Mouse (Mus musculus) intestine, postnatal 0 days (tissue): ENCODE data around the gene Bpifb1. TPM values are rescaled to one million over a fixed set of nuclear protein-coding genes. Genes with fewer than 3 reads are reported as not detected.
A peak's percentile ranks its signal among the peaks of the same experiment; 100 is the strongest.

Experiments used
- ATAC-seq: fragments of 200-750 bp; cut with Nextera tagmentation; 2 replicates; pipeline ENCODE4 v1.8.0; 2017; ENCODE audit warnings: mild to moderate bottlenecking, moderate TSS enrichment, moderate library complexity
- H3K27ac ChIP-seq: fragments of 300-500 bp; sonication (generic); 2 replicates; pipeline ENCODE4 v1.5.1; 2014; ENCODE audit warnings: mild to moderate bottlenecking, low read depth, low read length, moderate library complexity
- H3K27me3 ChIP-seq: fragments of 300-500 bp; sonication (generic); replicated peaks from 2 replicates; pipeline ENCODE4 v1.6.1; 2014; ENCODE audit warnings: low read length, mixed read lengths; ENCODE audit not compliant: control insufficient read depth, insufficient read depth
- H3K36me3 ChIP-seq: fragments of 300-500 bp; sonication (generic); 2 replicates; pipeline ENCODE4 v1.6.1; 2014; ENCODE audit warnings: mild to moderate bottlenecking, moderate library complexity; ENCODE audit not compliant: control insufficient read depth, insufficient read depth
- H3K4me1 ChIP-seq: fragments of 300-500 bp; sonication (generic); replicated peaks from 2 replicates; pipeline ENCODE4 v1.6.1; 2014; ENCODE audit warnings: antibody characterized with exemption, low read length, mixed read lengths; ENCODE audit not compliant: control insufficient read depth, insufficient read depth
- H3K4me2 ChIP-seq: fragments of 300-500 bp; sonication (generic); replicated peaks from 2 replicates; pipeline ENCODE4 v1.6.1; 2014; ENCODE audit warnings: low read depth, mild to moderate bottlenecking, moderate library complexity
- H3K4me3 ChIP-seq: fragments of 300-500 bp; sonication (generic); 2 replicates; pipeline ENCODE4 v1.5.1; 2014; ENCODE audit warnings: low read depth, low read length
- H3K9ac ChIP-seq: fragments of 300-500 bp; sonication (generic); 2 replicates; pipeline ENCODE4 v1.6.1; 2014; ENCODE audit warnings: mild to moderate bottlenecking, low read depth, low read length
- H3K9me3 ChIP-seq: fragments of 300-500 bp; sonication (generic); 2 replicates; pipeline ENCODE4 v1.6.1; 2016; ENCODE audit warnings: mixed run types; ENCODE audit not compliant: control insufficient read depth
- CTCF ChIP-seq: sonication (generic); IDR thresholded peaks from 2 replicates; pipeline ENCODE4 v1.5.1; 2016; ENCODE audit warnings: low read depth, mild to moderate bottlenecking, control low read depth, antibody characterized with exemption, moderate library complexity
- WGBS: fragments of 180-500 bp; shearing (Covaris S2); extraction: QIAGEN DNeasy Blood & Tissue Kit; methylation state at CpG from one replicate; pipeline ENCODE4 v1.1.7; 2014; 5-methylcytosine and 5-hydroxymethylcytosine counted together
- polyA plus RNA-seq: library from polyadenylated mRNA; unstranded; fragments of >200 nt; fragmentation: Nextera tagmentation; extraction: Ambion mirVana; gene quantifications from 2 replicates; pipeline ENCODE4 v1.2.1, GENCODE M21; 2015

Bpifb1 gene
- polyA plus RNA-seq, 1 experiment from 2014 or later: 3.7 TPM

DNA sequence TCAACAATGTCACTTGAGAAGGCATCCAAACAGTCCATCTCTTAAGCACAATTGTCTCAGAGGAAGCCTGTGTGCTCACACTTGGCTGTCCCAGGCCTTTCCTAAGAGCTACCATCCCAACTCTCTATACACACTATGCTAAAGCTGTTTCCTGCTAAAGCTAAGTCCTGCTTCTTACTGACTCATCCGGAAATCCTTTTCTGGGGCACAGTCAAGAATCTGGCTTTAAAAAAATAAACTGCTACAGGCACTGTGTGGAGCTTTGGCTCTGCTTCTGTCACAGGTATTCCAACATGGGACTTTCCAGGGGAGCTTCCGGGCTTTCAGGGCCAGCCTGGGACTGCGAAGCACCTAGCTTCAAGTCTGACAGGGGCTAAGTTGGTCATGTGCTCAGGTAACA is 4.9 kb upstream of the Bpifb1 start:
- H3K4me1 ChIP-seq: no peaks in the 10 kb centered on the region
- H3K27me3 ChIP-seq: no peaks in the 10 kb centered on the region
- no peak overlapping the region for H3K27ac ChIP-seq
- no peak for TF ChIP-seq CTCF
- no peak overlapping the region for H3K4me2 ChIP-seq
- WGBS: 81% methylated on average over 3 of the region's 3 CpGs
- H3K4me3 ChIP-seq: no peak overlapping the region
- H3K9ac ChIP-seq: no peak overlapping the region
- ATAC-seq: no peak
- no peaks in the 10 kb centered on the region for H3K36me3 ChIP-seq
- no peaks in the 10 kb centered on the region for H3K9me3 ChIP-seq

DNA sequence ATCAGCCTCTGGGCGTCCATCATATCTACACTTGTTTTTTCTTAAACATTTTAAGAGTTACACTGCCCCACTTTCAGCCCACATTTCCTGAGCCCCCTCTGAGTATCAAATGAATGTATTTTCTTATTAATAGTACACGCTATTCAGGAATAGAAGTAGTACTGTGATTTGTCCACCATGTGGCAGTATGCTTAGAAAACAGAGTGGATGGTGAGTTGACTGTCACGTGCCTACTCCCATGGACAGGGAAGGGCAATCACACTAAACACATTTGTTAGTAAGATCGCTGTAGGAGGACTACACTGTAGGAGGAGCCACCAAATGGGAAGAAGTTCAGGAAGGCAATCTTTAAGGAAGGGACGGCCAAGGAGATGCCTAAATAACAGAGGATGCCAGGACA is 3.1 kb upstream of the Bpifb1 start:
- Histone ChIP-seq H3K36me3 (no peaks in the 10 kb centered on the region), H3K27ac (no peak overlapping the region), H3K9me3 (no peaks in the 10 kb centered on the region), H3K27me3 (no peaks in the 10 kb centered on the region), H3K4me1 (no peaks in the 10 kb centered on the region), H3K4me3 (no peak overlapping the region), H3K4me2 (no peak overlapping the region), H3K9ac (no peak overlapping the region)
- WGBS: 32% methylated on average over 5 of the region's 5 CpGs
- TF ChIP-seq CTCF: peak; percentile 61
- ATAC-seq: no peak

DNA sequence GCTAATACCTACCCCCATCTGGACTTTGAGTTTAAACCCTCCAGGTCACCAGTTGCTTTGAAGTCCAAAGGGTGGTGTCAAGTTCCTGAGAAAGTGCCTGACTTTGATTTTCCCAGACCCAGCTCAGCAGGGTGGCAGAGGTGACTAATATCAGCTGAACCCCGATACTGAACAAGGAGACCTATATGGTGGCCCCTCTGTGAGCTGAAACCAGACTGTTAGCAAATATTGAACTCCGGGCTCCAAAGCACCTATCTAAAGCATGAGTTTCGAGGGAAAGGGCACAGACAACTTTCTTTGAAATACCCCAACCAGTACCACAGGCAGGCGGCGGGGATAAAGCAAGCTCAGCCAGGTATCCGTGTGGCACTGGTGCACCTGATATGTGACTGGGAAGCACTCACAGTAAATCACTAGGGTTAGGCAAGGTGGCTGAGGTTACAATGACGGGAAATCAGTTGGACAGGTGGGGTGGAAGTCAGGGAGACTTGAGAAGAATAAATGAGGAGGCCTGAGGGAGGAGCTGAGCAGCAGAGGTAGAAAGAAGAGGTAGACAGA is 662 bp upstream of the Bpifb1 start:
- no peak overlapping the region for H3K4me2 ChIP-seq
- H3K9ac ChIP-seq: no peak overlapping the region
- no peaks in the 10 kb centered on the region for H3K36me3 ChIP-seq
- no peak overlapping the region for H3K27ac ChIP-seq
- no peaks in the 10 kb centered on the region for H3K4me1 ChIP-seq
- 62% methylated on average over 7 of the region's 7 CpGs for WGBS
- no peaks in the 10 kb centered on the region for H3K9me3 ChIP-seq
- no peak for ATAC-seq
- no peak for TF ChIP-seq CTCF
- no peak overlapping the region for H3K4me3 ChIP-seq
- H3K27me3 ChIP-seq: no peaks in the 10 kb centered on the region

DNA sequence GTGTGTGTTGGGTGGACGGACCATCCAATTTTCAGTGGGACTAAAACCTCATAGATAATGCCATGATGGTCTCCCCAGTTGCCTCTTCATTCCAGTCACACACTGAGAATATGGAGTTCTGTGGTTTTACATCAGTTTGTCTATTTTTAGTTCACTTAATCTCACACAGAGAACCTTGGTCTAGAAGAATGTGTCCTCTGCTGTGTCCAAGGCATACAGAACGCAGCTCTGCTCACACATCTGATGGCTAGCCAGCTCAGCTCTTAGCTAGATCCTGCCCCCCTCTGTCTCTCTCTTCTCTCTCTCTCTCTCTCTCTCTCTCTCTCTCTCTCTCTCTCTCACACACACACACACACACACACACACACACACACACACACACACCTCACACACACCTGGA is 1.5 kb downstream of the Bpifb1 start:
- WGBS: 62% methylated on average over 2 of the region's 2 CpGs
- Histone ChIP-seq H3K27me3 (no peaks in the 10 kb centered on the region), H3K4me3 (no peak overlapping the region), H3K4me2 (no peak overlapping the region), H3K27ac (no peak overlapping the region), H3K4me1 (no peaks in the 10 kb centered on the region), H3K9me3 (no peaks in the 10 kb centered on the region), H3K9ac (no peak overlapping the region), H3K36me3 (no peaks in the 10 kb centered on the region)
- ATAC-seq: no peak
- no peak for TF ChIP-seq CTCF

DNA sequence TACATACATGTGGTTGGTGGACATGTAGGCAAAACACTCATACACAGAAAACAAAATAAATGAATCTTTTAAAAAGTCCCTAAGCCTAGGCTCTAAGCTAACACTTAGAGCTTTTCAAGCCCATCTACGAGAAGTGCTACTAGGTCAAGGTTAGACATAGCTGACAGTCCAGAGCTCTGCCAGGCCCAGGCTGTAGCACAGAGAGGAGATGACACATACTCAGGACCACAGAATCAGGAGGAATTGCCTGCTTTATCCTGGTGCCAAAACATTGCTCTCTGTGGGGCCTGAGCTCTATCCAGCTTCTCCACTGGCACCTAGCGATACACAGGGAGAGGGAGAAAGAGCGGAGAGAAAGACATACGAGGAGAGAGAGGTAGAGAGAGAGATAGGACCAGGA is 2.5 kb downstream of the Bpifb1 start:
- no peak overlapping the region for H3K27ac ChIP-seq
- no peaks in the 10 kb centered on the region for H3K4me1 ChIP-seq
- TF ChIP-seq CTCF: no peak
- H3K9ac ChIP-seq: no peak overlapping the region
- H3K36me3 ChIP-seq: no peaks in the 10 kb centered on the region
- H3K4me2 ChIP-seq: no peak overlapping the region
- ATAC-seq: no peak
- no peak overlapping the region for H3K4me3 ChIP-seq
- H3K27me3 ChIP-seq: no peaks in the 10 kb centered on the region
- no peaks in the 10 kb centered on the region for H3K9me3 ChIP-seq
- 90% methylated on average over 4 of the region's 4 CpGs for WGBS

DNA sequence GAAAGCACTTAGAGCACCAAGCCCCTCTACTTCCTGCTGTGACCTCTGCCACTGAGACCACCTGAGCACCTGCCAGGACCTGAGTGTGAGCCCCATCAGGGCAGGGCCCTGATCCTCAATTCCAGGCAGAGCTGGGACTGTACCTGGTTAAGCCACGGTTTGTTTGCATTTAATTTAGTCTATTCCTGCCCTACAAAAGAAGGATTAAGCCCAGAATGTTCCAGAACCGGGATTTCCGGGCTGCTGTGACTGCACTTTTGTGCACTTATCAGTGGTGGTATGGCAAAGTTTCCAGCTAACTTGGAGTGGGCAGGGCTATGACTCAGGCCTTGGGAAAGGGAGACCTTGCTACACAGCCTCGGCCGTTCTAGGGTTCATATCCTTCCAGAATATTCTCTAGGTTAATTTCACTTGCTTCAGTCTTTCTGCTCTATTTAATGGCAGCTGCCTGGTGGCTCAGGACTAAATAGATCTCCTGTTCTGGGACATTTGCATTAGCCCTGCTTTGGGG is 3.4 kb downstream of the Bpifb1 start:
- WGBS: 56% methylated on average over 5 of the region's 5 CpGs
- no peak overlapping the region for H3K27ac ChIP-seq
- TF ChIP-seq CTCF: no peak

DNA sequence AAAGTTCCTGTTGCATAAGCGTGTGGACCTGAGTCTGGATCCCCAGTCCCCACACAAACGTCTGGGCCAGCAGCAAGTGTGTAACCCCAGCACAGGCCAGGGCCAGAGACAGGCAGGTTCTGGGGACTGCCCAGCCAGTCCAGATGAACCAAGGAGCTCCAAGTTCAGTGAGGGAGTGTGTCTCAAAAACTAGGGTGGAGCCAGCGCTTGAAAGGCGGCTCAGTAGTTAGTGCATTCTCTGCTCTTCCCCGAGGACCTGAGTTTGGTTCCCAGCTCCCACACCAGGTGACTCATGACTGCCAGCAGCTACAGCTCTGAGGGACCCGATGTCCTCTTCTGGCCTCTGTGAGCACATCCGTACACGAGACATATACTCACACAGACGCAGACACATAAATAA is 6.4 kb downstream of the Bpifb1 start:
- TF ChIP-seq CTCF: no peak
- Histone ChIP-seq H3K4me2 (no peak overlapping the region), H3K4me3 (no peak overlapping the region), H3K27ac (no peak overlapping the region), H3K9me3 (no peaks in the 10 kb centered on the region), H3K9ac (no peak overlapping the region), H3K27me3 (no peaks in the 10 kb centered on the region), H3K36me3 (no peaks in the 10 kb centered on the region), H3K4me1 (no peaks in the 10 kb centered on the region)
- ATAC-seq: no peak
- 89% methylated on average over 9 of the region's 9 CpGs for WGBS

More for the DNA sequence above, 3.4 kb downstream of the Bpifb1 start:
- Histone ChIP-seq H3K4me2 (no peak overlapping the region), H3K27me3 (no peaks in the 10 kb centered on the region), H3K36me3 (no peaks in the 10 kb centered on the region), H3K4me1 (no peaks in the 10 kb centered on the region), H3K9me3 (no peaks in the 10 kb centered on the region), H3K4me3 (no peak overlapping the region), H3K9ac (no peak overlapping the region)
- ATAC-seq: no peak
